In the genomic region with DNA sequence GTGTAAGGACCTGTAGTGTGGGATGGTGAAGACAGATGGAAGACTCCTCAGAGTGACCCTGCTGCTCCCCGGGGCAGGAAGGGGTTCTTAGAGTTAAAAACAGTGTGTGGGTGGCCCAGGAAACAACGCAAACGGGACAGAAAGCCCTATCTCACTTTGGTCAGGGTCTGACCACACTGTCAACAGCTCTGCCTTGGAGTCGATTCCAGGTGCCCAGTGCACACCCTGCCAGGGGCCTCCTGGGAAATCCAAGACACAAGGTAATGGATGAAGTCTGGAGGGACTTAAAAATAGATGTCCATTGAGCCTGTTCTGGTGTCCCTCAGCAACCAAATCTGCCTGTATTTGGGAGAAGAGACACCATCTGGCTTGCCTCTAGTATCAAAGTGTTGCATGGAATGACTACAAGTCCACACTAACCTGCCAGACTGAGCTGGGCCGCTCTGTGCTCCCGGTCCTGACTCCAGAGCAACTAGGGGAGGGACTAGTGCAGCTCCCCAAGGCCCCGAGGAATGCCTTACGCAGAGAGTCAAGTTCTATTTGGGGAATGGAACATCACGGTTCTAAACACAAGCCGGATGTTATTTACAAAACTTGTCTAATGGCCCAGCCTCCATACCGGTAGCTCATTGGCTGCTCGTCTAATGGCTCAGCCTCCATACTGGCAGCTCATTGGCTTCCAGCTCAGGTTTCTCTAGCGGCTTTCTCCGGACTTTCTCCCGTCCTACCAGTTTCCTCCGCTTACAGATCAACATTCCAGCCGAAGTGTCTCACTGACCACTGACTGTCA, we compare ENCODE assay signal across 7 mouse cellular contexts. TPM values are rescaled to one million over a fixed set of nuclear protein-coding genes. Genes with fewer than 3 reads are reported as not detected.
DNase-seq lines count a peak whose midpoint lies in the region; TF ChIP-seq lines count a peak whose summit lies in the region.

No protein-coding gene starts in this region.

- H3K27ac ChIP-seq in cortical plate, adult 2 months (ENCODE audit: insufficient read depth, low read length) = peak overlapping the region; percentile 83

- TF ChIP-seq POLR2A in cortical plate, adult 2 months (IDR thresholded peaks at IDR 0.05; ENCODE audit: extremely low read depth, insufficient read depth, low read length) = peak; percentile 75

- no peaks in the 10 kb centered on the region for H3K9me3 ChIP-seq in megakaryocyte, embryonic 14.5 days

- peaks cover 5% of the 10 kb centered on the region; the same call in 1 of the 2 replicates for H3K4me1 ChIP-seq in cortical plate, adult 2 months (ENCODE audit: control insufficient read depth, insufficient read depth, low read length)
- peaks cover 96% of the 10 kb centered on the region for H3K4me1 ChIP-seq in megakaryocyte, embryonic 14.5 days

- TF ChIP-seq CTCF in cortical plate, adult 2 months (IDR thresholded peaks at IDR 0.05; ENCODE audit: extremely low read depth, insufficient read depth, low read length) = no peak

- H3K36me3 ChIP-seq in megakaryocyte, embryonic 14.5 days (replicated peaks; ENCODE audit: low read length) = no peaks in the 10 kb centered on the region

- no peaks in the 10 kb centered on the region for H3K27me3 ChIP-seq in megakaryocyte, embryonic 14.5 days (replicated peaks)

- intact Hi-C loops in left cerebral cortex, postnatal 10 days (cut with DNase I) = loop anchor here (5.0 kb wide), 1 partner anchor 37 kb away; no protein-coding TSS in a partner anchor

- H3K4me3 ChIP-seq in cortical plate, adult 2 months (ENCODE audit: insufficient read depth, low read length) = peak overlapping the region; percentile 25
- peak overlapping the region; percentile 91 for H3K4me3 ChIP-seq in megakaryocyte, embryonic 14.5 days (replicated peaks)

- peak; percentile 98 for DNase-seq in adipocyte (ENCODE audit: low spot score)
- DNase-seq in gastrocnemius, postnatal 10 days = peak; percentile 68
- DNase-seq in hindlimb bud, embryonic 11.5 days (ENCODE audit: extremely low spot score, low read depth, low spot score) = peak; percentile 66
- peak; percentile 62 to 84 for DNase-seq in left cerebral cortex, postnatal 10 days (ENCODE audit: extremely low spot score in 1 of 2, low spot score in 2 of 2)
- peak; percentile 50 for DNase-seq in right cerebral cortex, postnatal 25 days

RNA-seq across cellular contexts. Expression of a gene that starts 12.1 kb away (rescaled TPM):
- polyA plus RNA-seq in cortical plate, adult 2 months (2012; rRNA removed) = 0.13 and 0.19 TPM in 2 replicates
- total RNA-seq in gastrocnemius, postnatal 10 days (2021) = under 1 TPM in 1 of 2 experiments, not detected in 1; 0.16 TPM
- total RNA-seq in left cerebral cortex, postnatal 10 days (2021) = under 1 TPM; 0.26 to 0.60 TPM
- not detected in 2 replicates for polyA plus RNA-seq in megakaryocyte, embryonic 14.5 days (2012; ENCODE audit: insufficient read depth, low replicate concordance)

RNA-seq across cellular contexts. Expression of a gene that starts 20.0 kb away (rescaled TPM):
- 16.0 and 19.8 TPM in 2 replicates for polyA plus RNA-seq in cortical plate, adult 2 months (2012; rRNA removed)
- 10 to 100 TPM; 25.0 to 30.4 TPM for total RNA-seq in gastrocnemius, postnatal 10 days (2021)
- 10 to 100 TPM; 10.0 to 11.5 TPM for total RNA-seq in left cerebral cortex, postnatal 10 days (2021)
- 8.3 and 13.9 TPM in 2 replicates for polyA plus RNA-seq in megakaryocyte, embryonic 14.5 days (2012; ENCODE audit: insufficient read depth, low replicate concordance)

Comparison
In these comparisons a context has a peak if more than half of its experiments do, and no peak if none do; other contexts are left out.
1. Peak in every context shown above with its lines: DNase-seq, H3K4me3 ChIP-seq and H3K27ac ChIP-seq.